Mouse (Mus musculus) kidney, postnatal 14 days (tissue): ENCODE data around the gene Abhd15.
"Not testable (repeated sequence)": the region's sequence is repeated elsewhere in the genome, so short reads cannot be mapped to it uniquely, and the experiment has no call there.

ENCODE experiments used
- DNase-seq: peaks from one replicate; pipeline ENCODE4 v3.0.0; 2022; ENCODE audit warnings: mixed read lengths

Gene Abhd15

GRCm38 (mm10) chr11:77512891-77513810 lies 1.8 kb upstream of the Abhd15 start:
- DNase-seq, result peak; percentile 95

DNA sequence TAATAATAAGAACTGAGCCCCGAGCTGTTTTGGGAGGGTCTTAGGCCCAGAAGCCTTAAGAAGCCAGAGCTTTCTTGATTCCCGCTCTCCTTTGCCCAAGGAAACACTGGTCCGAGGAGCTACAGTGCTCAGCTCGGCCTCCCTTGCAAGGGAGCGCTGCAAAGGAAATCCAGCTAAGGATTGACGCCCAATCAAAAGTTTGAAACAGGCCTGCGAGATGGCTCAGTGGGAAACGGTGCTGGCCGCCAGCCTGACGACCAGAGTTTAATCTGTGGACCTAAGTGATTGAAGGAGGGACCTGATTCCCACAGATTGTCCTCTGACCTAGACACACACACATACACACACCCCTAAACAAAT lies 1.1 kb upstream of the Abhd15 start:
- peak; percentile 30 for DNase-seq

DNA sequence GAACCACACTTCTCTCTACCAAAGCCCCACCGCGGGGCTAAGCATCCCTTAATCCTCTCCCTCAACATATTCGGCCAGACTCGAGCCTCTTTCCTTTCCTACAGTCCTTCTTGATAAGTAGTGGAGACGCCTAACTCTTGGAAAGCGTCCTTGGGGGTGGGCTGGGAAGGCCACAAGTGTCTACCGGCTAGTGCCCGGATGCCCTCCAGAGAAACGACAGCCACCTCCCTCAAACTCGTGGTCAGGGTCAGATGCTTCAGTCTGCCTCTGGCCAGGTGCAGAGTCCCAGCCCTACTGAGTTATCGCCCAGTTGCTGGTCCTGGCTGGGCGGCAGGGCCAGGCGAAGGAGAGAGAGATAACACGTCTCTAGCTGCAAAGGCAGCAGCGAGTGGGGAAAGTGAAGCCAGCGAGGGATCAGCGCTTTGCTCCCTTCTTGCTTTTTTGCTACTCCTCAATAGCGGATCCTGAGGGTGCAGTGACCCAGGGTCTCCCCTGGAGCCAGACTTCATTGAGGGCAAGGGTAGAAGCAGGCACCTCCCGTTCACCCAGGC lies 565 bp upstream of the Abhd15 start:
- no peak for DNase-seq

- DNase-seq, result peak; percentile 50
These were observed 974 bp downstream of the Abhd15 start, which contains the start of gene Trp53i13 for GRCm38 (mm10) chr11:77515637-77516552. Trp53i13 (minus strand) TSS chr11:77515980.

DNA sequence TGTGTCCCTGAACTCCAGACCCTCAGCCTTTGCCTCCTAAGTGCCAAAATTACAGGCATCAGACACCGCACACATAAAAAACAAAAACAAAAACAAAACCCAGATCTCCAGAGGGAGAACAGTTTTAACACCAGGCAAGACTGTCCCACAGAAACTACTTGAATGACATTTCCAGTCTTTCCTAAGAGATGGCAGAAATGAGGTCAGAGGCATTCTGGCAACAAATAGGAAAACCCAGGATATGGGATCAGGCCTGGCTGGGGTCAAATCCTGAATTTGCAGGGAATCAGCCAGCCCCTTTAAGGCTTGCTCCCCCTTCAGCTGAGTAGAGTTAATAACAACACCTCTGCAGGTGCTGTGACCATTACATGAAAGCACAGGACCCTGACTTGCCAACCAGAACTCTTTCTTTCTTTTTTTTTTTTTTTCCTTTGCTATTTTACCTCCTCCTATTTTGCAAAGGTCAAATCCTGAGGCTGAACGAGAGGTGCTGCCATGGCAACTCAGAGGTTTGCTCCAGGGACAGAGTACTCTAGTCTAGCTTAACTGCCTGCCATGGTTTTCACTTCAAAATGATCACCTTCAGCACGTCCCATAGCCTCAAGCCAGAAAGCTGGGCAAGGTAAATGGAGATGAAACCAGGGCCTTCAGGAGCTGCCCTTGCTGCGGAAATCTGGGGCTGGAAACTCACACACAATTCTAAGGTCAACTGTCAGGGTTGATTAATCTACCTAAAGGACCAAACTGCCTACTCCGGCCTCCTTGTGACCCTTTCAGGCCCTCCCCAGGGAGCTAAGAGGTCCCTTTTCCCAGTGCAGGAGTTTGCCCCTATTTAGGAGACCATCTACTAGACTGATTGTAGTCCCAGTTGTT lies 1.9 kb downstream of the Abhd15 start:
- DNase-seq, result peak; percentile 24

DNA sequence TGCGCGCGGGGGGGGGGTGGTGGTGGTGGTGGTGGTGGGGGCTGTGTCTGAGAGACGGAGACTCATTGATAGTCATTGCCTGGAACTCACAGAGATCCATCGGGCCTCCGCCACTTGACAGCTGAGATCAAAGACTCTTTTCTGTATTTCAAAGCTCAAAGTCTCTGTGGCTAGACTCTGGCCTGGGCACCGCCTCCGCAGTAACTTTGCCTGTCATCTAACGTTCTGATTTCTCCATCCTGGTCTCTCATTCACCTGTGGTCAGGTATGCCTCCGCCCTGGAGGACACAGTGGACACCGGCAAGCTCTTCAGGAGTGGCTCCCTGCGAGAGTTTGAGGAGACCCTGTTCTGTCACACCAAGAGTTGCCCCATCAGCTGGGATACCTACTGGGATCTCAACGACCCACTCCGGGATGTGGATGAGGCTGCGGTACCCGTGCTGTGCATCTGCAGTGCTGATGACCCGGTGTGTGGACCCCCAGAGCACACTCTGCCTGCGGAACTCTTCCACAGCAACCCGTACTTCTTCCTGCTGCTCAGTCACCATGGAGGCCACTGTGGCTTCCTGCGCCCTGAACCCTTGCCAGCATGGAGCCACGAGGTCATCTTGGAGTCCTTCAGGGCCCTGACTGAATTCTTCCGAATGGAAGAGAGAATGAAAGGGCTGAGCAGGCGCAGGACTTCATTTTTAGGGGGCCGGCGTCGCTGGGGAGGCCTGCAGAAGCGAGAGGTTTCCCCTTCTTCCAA lies 3.3 kb downstream of the Abhd15 start:
- DNase-seq, result peak; percentile 19

- DNase-seq, result peak; percentile 33
These were observed 4.1 kb downstream of the Abhd15 start, which contains the start of gene Gm10392 for GRCm38 (mm10) chr11:77519043-77519442. Gm10392 (minus strand) TSS chr11:77519198.

GRCm38 (mm10) chr11:77520601-77521529 lies 5.9 kb downstream of the Abhd15 start:
- DNase-seq, result no peak

DNA sequence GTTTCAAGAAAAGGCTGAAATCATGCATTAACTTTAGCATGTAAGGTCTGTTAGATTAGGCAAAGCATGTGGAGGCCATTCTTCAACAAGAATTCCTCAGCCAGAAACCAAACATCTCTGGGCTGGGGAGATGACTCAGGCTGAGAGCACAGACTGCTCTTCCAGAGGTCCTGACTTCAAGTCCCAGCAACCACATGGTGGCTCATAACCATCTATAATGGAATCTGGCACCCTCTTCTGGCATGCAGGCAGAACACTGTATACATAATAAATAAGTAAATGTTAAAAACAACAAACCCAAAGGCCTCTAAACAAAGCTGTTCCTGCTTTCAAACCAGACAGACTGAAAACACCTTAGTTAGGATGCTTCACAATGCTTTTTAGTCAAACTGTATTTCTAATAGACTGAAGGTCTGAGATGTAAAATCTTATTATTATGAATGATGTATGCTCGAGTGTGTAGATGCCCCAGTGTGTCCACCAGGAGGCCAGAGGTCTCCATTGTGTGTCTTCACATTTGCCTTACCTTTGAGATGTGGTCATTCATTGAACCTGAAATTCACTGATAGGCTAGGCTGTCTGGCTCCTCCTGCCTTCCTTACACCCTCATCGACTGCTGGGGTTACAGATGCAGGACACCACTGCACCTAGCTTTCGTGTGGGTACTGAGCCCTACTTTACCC lies 11.0 kb downstream of the Abhd15 start:
- no peak for DNase-seq

- not testable (repeated sequence) for DNase-seq
These were observed 13.5 kb downstream of the Abhd15 start for GRCm38 (mm10) chr11:77528420-77528819.

- no peak for DNase-seq
These were observed 14.7 kb downstream of the Abhd15 start for GRCm38 (mm10) chr11:77529644-77530043.

GRCm38 (mm10) chr11:77530862-77531261 lies 15.9 kb downstream of the Abhd15 start:
- DNase-seq, result no peak

- DNase-seq, result no peak
These were observed 17.4 kb downstream of the Abhd15 start for GRCm38 (mm10) chr11:77532202-77532846.

- DNase-seq, result no peak
These were observed 30.3 kb downstream of the Abhd15 start for GRCm38 (mm10) chr11:77545261-77545660.

GRCm38 (mm10) chr11:77585201-77585600 lies 70.3 kb downstream of the Abhd15 start:
- DNase-seq, result no peak
